Comparison of ENCODE assay signal across 13 mouse cellular contexts in the genomic region with DNA sequence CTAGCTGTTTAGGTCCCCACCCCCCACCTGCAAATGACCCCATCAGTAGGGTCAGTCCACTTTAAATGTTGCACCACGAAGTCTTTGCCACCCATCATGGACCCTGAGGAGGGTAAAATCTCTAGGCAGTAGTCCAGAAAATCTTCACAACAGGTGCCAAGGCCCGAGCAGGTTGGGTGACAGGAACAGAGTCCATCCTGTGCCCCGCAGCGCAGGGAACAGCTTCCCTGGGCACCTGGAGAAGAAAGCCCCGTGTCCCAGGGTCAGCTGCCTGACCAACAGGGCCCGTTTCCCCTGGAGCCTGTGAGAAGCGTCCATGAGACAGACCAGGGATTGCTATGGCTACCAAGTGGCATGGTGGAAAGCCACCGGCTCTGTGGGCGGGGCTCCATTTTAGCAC. TPM values are rescaled to one million over a fixed set of nuclear protein-coding genes. Genes with fewer than 3 reads are reported as not detected.
A peak's percentile ranks its signal among the peaks of the same experiment; 100 is the strongest.
DNase-seq lines count a peak whose midpoint lies in the region; ATAC-seq and TF ChIP-seq lines count a peak whose summit lies in the region.
"Had no signal": no experiment of that assay in that cellular context is flagged by ENCODE, and none has a peak within 500 bp of the region (broad histone marks: within the 10 kb centered on the region; RNA-seq: fewer than 3 reads in every experiment).

No protein-coding gene starts in this region.

- H3K27me3 ChIP-seq in kidney, embryonic 15.5 days = no peaks in the 10 kb centered on the region
- no peaks in the 10 kb centered on the region for H3K27me3 ChIP-seq in kidney, postnatal 0 days (ENCODE audit: insufficient read depth, low read length)
- H3K27me3 ChIP-seq: forebrain, embryonic 13.5 days had no signal

- WGBS in kidney, embryonic 15.5 days = 80% methylated on average over 9 of the region's 9 CpGs
- WGBS in kidney, postnatal 0 days = 76% methylated on average over 9 of the region's 9 CpGs

- H3K36me3 ChIP-seq in kidney, embryonic 15.5 days = peaks cover 14% of the 10 kb centered on the region
- H3K36me3 ChIP-seq in kidney, postnatal 0 days (ENCODE audit: insufficient read depth, low read length) = peaks cover 8% of the 10 kb centered on the region; the same call in 1 of the 2 replicates

- no peak overlapping the region for H3K9ac ChIP-seq in kidney, embryonic 15.5 days
- H3K9ac ChIP-seq in kidney, postnatal 0 days (ENCODE audit: low read depth, low read length) = peak overlapping the region; percentile 1; the same call in 1 of the 2 replicates
- H3K9ac ChIP-seq: forebrain, embryonic 13.5 days had no signal

- H3K9me3 ChIP-seq in kidney, embryonic 15.5 days (replicated peaks) = no peaks in the 10 kb centered on the region
- no peaks in the 10 kb centered on the region for H3K9me3 ChIP-seq in kidney, postnatal 0 days (replicated peaks; ENCODE audit: low read length)
- H3K9me3 ChIP-seq: forebrain, embryonic 13.5 days had no signal

- ATAC-seq in kidney, embryonic 15.5 days (replicated peaks; ENCODE audit: low FRiP score) = no peak
- ATAC-seq in kidney, postnatal 0 days (replicated peaks; ENCODE audit: low FRiP score, low read depth) = no peak
- ATAC-seq: forebrain, embryonic 13.5 days had no signal

- no peak overlapping the region for H3K4me2 ChIP-seq in kidney, embryonic 15.5 days
- peak overlapping the region; percentile 30; the same call in 1 of the 2 replicates for H3K4me2 ChIP-seq in kidney, postnatal 0 days (ENCODE audit: low read length)
- H3K4me2 ChIP-seq: forebrain, embryonic 13.5 days; midbrain, embryonic 11.5 days had no signal

- peaks cover 23% of the 10 kb centered on the region for H3K4me1 ChIP-seq in kidney, embryonic 15.5 days
- no peaks in the 10 kb centered on the region; the same call in none of the 2 replicates for H3K4me1 ChIP-seq in kidney, postnatal 0 days (replicated peaks; ENCODE audit: insufficient read depth, low read length)

- H3K4me3 ChIP-seq in kidney, embryonic 15.5 days (replicated peaks) = no peak overlapping the region
- no peak overlapping the region for H3K4me3 ChIP-seq in kidney, postnatal 0 days (replicated peaks; ENCODE audit: low read depth, low read length)
- H3K4me3 ChIP-seq: forebrain, embryonic 13.5 days; heart, adult 2 months had no signal

- H3K27ac ChIP-seq in kidney, embryonic 15.5 days = no peak overlapping the region
- no peak overlapping the region for H3K27ac ChIP-seq in kidney, postnatal 0 days
- H3K27ac ChIP-seq: heart, adult 2 months had no signal

- TF ChIP-seq CTCF in kidney, postnatal 0 days (IDR thresholded peaks at IDR 0.05; ENCODE audit: low read depth) = no peak

- DNase-seq in kidney, adult 18-20 months = peak; percentile 35
- peak; percentile 54 for DNase-seq in cerebellum, adult 11-12 months
- peak; percentile 57 for DNase-seq in cerebellum, adult 9-10 months
- DNase-seq in kidney, postnatal 0 days (ENCODE audit: low spot score) = no peak
- DNase-seq in adrenal gland, adult 2 months = no peak
- DNase-seq in retina, embryonic 14.5 days (ENCODE audit: low spot score) = no peak
- DNase-seq: adrenal gland, postnatal 14 days; heart, adult 2 months; heart, postnatal 36 days; lung, adult 2 months had no signal

RNA-seq across cellular contexts. Expression of a gene that starts 1.4 kb away (rescaled TPM):
- 16.5 and 22.6 TPM in 2 replicates for polyA plus RNA-seq in kidney, embryonic 15.5 days (2015; fragmentation: Nextera tagmentation; extraction: Ambion mirVana)
- 33.7 and 38.7 TPM in 2 replicates for polyA plus RNA-seq in kidney, postnatal 0 days (2015; fragmentation: Nextera tagmentation; extraction: Ambion mirVana)
- 10 to 100 TPM; 10.7 to 13.5 TPM for total RNA-seq in adrenal gland, adult 2 months (2021)
- 23.3 and 31.3 TPM in 2 replicates for polyA plus RNA-seq in adrenal gland, adult 2 months (2012; rRNA removed)

RNA-seq across cellular contexts. Expression of a gene that starts 53.3 kb away (rescaled TPM):
- 6.7 and 7.7 TPM in 2 replicates for polyA plus RNA-seq in kidney, embryonic 15.5 days (2015; fragmentation: Nextera tagmentation; extraction: Ambion mirVana)
- polyA plus RNA-seq in kidney, postnatal 0 days (2015; fragmentation: Nextera tagmentation; extraction: Ambion mirVana) = 4.2 and 5.1 TPM in 2 replicates
- total RNA-seq in adrenal gland, adult 2 months (2021) = 1 to 10 TPM; 5.4 to 7.1 TPM
- polyA plus RNA-seq in adrenal gland, adult 2 months (2012; rRNA removed) = 52.7 and 56.5 TPM in 2 replicates

Comparison
In these comparisons a context has a peak if more than half of its experiments do, and no peak if none do; other contexts are left out.
1. DNase-seq: peak in kidney, adult 18-20 months (single experiment), cerebellum, adult 11-12 months (single experiment) and cerebellum, adult 9-10 months (single experiment); none in kidney, postnatal 0 days (single experiment), adrenal gland, adult 2 months (single experiment) and retina, embryonic 14.5 days (single experiment).